Mouse (Mus musculus) forebrain, embryonic 16.5 days (tissue): Measurements from ENCODE around the gene Gm20388. TPM values are rescaled to one million over a fixed set of nuclear protein-coding genes. Genes with fewer than 3 reads are reported as not detected.

ENCODE experiments used
- ATAC-seq: fragments of 200-750 bp; cut with Nextera tagmentation; 2 replicates; pipeline ENCODE4 v1.8.0; 2017; ENCODE audit warnings: mild to moderate bottlenecking, moderate library complexity
- H3K27ac ChIP-seq: fragments of 300-500 bp; sonication (generic); 2 replicates; pipeline ENCODE4 v1.5.1; 2014; ENCODE audit warnings: low read length, control low read depth
- H3K27me3 ChIP-seq: fragments of 300-500 bp; sonication (generic); replicated peaks from 2 replicates; pipeline ENCODE4 v1.6.1; 2014; ENCODE audit warnings: low read length; ENCODE audit not compliant: control insufficient read depth, insufficient read depth
- H3K36me3 ChIP-seq: fragments of 300-500 bp; sonication (generic); 2 replicates; pipeline ENCODE4 v1.6.1; 2014; ENCODE audit not compliant: control insufficient read depth, insufficient read depth
- H3K4me1 ChIP-seq: fragments of 300-500 bp; sonication (generic); replicated peaks from 2 replicates; pipeline ENCODE4 v1.6.1; 2014; ENCODE audit warnings: low read length; ENCODE audit not compliant: control insufficient read depth, insufficient read depth
- H3K4me2 ChIP-seq: fragments of 300-500 bp; sonication (generic); 2 replicates; pipeline ENCODE4 v1.6.1; 2014; ENCODE audit warnings: mild to moderate bottlenecking, low read length, control low read depth
- H3K4me3 ChIP-seq: fragments of 300-500 bp; sonication (generic); replicated peaks from 2 replicates; pipeline ENCODE4 v1.5.1; 2014; ENCODE audit warnings: mild to moderate bottlenecking, low read length, control low read depth
- H3K9ac ChIP-seq: fragments of 300-500 bp; sonication (generic); replicated peaks from 2 replicates; pipeline ENCODE4 v1.6.1; 2014; ENCODE audit warnings: low read depth, low read length, control low read depth
- H3K9me3 ChIP-seq: fragments of 300-500 bp; sonication (generic); 2 replicates; pipeline ENCODE4 v1.6.1; 2016; ENCODE audit warnings: low read length; ENCODE audit not compliant: control insufficient read depth
- WGBS: fragments of 180-500 bp; shearing (Covaris S2); extraction: QIAGEN DNeasy Blood & Tissue Kit; methylation state at CpG from one replicate; pipeline ENCODE4 v1.1.7; 2014; 5-methylcytosine and 5-hydroxymethylcytosine counted together
- polyA plus RNA-seq: library from polyadenylated mRNA; unstranded; fragments of >200 nt; fragmentation: Nextera tagmentation; extraction: Ambion mirVana; gene quantifications from 2 replicates; pipeline ENCODE4 v1.2.1, GENCODE M21; 2015

The Gm20388 gene
- polyA plus RNA-seq, 1 experiment from 2014 or later, result 4.7 TPM

GRCm38 (mm10) chr8:123651390-123652098 is 3740.9 kb downstream of the Gm20388 start:
- Histone ChIP-seq H3K36me3 (no peaks in the 10 kb centered on the region), H3K4me2 (no peak overlapping the region), H3K27me3 (no peaks in the 10 kb centered on the region), H3K9ac (no peak overlapping the region), H3K27ac (no peak overlapping the region), H3K9me3 (no peaks in the 10 kb centered on the region), H3K4me1 (peaks cover 15% of the 10 kb centered on the region), H3K4me3 (no peak overlapping the region)
- WGBS, result 90% methylated on average over 5 of the region's 5 CpGs
- no peak for ATAC-seq

- WGBS, result 64% methylated on average over 4 of the region's 4 CpGs
- no peak overlapping the region for H3K4me2 ChIP-seq
- H3K4me1 ChIP-seq, result peaks cover 15% of the 10 kb centered on the region
- no peaks in the 10 kb centered on the region for H3K36me3 ChIP-seq
- H3K27me3 ChIP-seq, result no peaks in the 10 kb centered on the region
- H3K9ac ChIP-seq, result no peak overlapping the region
- no peak for ATAC-seq
- no peak overlapping the region for H3K27ac ChIP-seq
- no peak overlapping the region for H3K4me3 ChIP-seq
- H3K9me3 ChIP-seq, result no peaks in the 10 kb centered on the region
Observed at GRCm38 (mm10) chr8:123652641-123653040, 3742.0 kb downstream of the Gm20388 start.

- peak within 1 kb of the TSS; percentile 94 for H3K9ac ChIP-seq
- peak within 1 kb of the TSS; percentile 90 for H3K27ac ChIP-seq
- H3K4me3 ChIP-seq, result peak within 1 kb of the TSS; percentile 86
- no peaks in the 10 kb centered on the region for H3K9me3 ChIP-seq
- H3K4me2 ChIP-seq, result peak within 1 kb of the TSS; percentile 61
- H3K36me3 ChIP-seq, result 0 out of 2 replicates have a peak, but pooled peaks cover 2% of the 10 kb centered on the region
- H3K27me3 ChIP-seq, result no peaks in the 10 kb centered on the region
- WGBS, result under 1% methylated on average over 54 of the region's 58 CpGs
- H3K4me1 ChIP-seq, result peaks cover 15% of the 10 kb centered on the region
- peak; percentile 91 for ATAC-seq
Observed at GRCm38 (mm10) chr8:123653308-123653993, 3742.8 kb downstream of the Gm20388 start, which contains the start of gene Rhou. Rhou (plus strand) TSS chr8:123653929.

- peak overlapping the region; percentile 86 for H3K4me3 ChIP-seq
- peak overlapping the region; percentile 61 for H3K4me2 ChIP-seq
- no peaks in the 10 kb centered on the region for H3K27me3 ChIP-seq
- no peaks in the 10 kb centered on the region for H3K9me3 ChIP-seq
- peaks cover 15% of the 10 kb centered on the region for H3K4me1 ChIP-seq
- peak overlapping the region; percentile 94 for H3K9ac ChIP-seq
- peak; percentile 81 for ATAC-seq
- H3K36me3 ChIP-seq, result 0 out of 2 replicates have a peak, but pooled peaks cover 5% of the 10 kb centered on the region
- peak overlapping the region; percentile 90 for H3K27ac ChIP-seq
- under 1% methylated on average over 63 of the region's 77 CpGs for WGBS
Observed at GRCm38 (mm10) chr8:123653994-123654569, 3743.4 kb downstream of the Gm20388 start.

GRCm38 (mm10) chr8:123654763-123655162 is 3744.1 kb downstream of the Gm20388 start:
- peak overlapping the region; percentile 35; the same call in 1 of the 2 replicates for H3K9ac ChIP-seq
- ATAC-seq, result no peak
- no peak overlapping the region for H3K27ac ChIP-seq
- 0 out of 2 replicates have a peak, but pooled peaks cover 5% of the 10 kb centered on the region for H3K36me3 ChIP-seq
- WGBS, result 20% methylated on average over 5 of the region's 5 CpGs
- peaks cover 15% of the 10 kb centered on the region for H3K4me1 ChIP-seq
- H3K9me3 ChIP-seq, result no peaks in the 10 kb centered on the region
- peak overlapping the region; percentile 61 for H3K4me2 ChIP-seq
- H3K27me3 ChIP-seq, result no peaks in the 10 kb centered on the region
- peak overlapping the region; percentile 86 for H3K4me3 ChIP-seq

- ATAC-seq, result no peak
- H3K4me1 ChIP-seq, result peaks cover 15% of the 10 kb centered on the region
- H3K36me3 ChIP-seq, result 0 out of 2 replicates have a peak, but pooled peaks cover 5% of the 10 kb centered on the region
- H3K9me3 ChIP-seq, result no peaks in the 10 kb centered on the region
- H3K4me3 ChIP-seq, result peak overlapping the region; percentile 86
- WGBS, result 13% methylated on average over 8 of the region's 8 CpGs
- no peaks in the 10 kb centered on the region for H3K27me3 ChIP-seq
- H3K4me2 ChIP-seq, result peak overlapping the region; percentile 61
- H3K27ac ChIP-seq, result no peak overlapping the region
- 0 out of 2 replicates have a peak overlapping the region, but pooled peaks have one; percentile 35 for H3K9ac ChIP-seq
Observed at GRCm38 (mm10) chr8:123655351-123655779, 3744.7 kb downstream of the Gm20388 start.

- Histone ChIP-seq H3K4me3 (no peak overlapping the region), H3K4me2 (no peak overlapping the region), H3K36me3 (peaks cover 9% of the 10 kb centered on the region; the same call in 1 of the 2 replicates), H3K9ac (no peak overlapping the region), H3K27ac (no peak overlapping the region), H3K4me1 (peaks cover 15% of the 10 kb centered on the region), H3K27me3 (no peaks in the 10 kb centered on the region), H3K9me3 (no peaks in the 10 kb centered on the region)
- no peak for ATAC-seq
- 89% methylated on average over 8 of the region's 8 CpGs for WGBS
Observed at GRCm38 (mm10) chr8:123657826-123658225, 3747.2 kb downstream of the Gm20388 start.

- Histone ChIP-seq H3K4me2 (no peak overlapping the region), H3K9ac (no peak overlapping the region), H3K9me3 (no peaks in the 10 kb centered on the region), H3K36me3 (peaks cover 9% of the 10 kb centered on the region), H3K27ac (no peak overlapping the region), H3K4me3 (no peak overlapping the region), H3K4me1 (peaks cover 11% of the 10 kb centered on the region), H3K27me3 (no peaks in the 10 kb centered on the region)
- ATAC-seq, result no peak
- 92% methylated on average over 10 of the region's 10 CpGs for WGBS
Observed at GRCm38 (mm10) chr8:123659469-123660057, 3748.9 kb downstream of the Gm20388 start.

- Histone ChIP-seq H3K27me3 (no peaks in the 10 kb centered on the region), H3K9me3 (no peaks in the 10 kb centered on the region), H3K36me3 (peaks cover 9% of the 10 kb centered on the region), H3K4me1 (no peaks in the 10 kb centered on the region), H3K4me3 (no peak overlapping the region), H3K27ac (no peak overlapping the region), H3K4me2 (no peak overlapping the region), H3K9ac (no peak overlapping the region)
- WGBS, result 90% methylated on average over 11 of the region's 11 CpGs
- no peak for ATAC-seq
Observed at GRCm38 (mm10) chr8:123661515-123661914, 3750.9 kb downstream of the Gm20388 start.
